Mouse (Mus musculus): ENCODE results near the gene Errfi1.

DNA sequence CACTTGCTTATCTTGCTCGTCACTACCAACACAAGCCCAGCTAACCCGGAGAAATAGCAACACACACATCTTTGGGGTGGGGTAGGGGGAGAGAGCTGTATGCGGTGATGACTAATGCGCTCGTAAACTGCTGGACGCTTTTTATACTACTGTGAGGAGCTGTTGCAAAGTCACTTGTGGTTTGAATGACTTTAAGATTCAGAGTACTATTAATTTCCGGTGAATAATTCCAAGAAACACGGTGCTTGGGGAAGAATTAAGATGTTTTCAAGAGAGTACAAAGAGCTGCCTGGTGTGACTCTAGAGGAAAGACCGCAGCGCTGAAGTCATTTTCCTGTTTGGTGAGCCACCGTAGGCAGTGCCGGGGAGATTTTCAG lies 45.3 kb upstream of the Errfi1 start:
- no peak; the same call in 1 of the 2 replicates for TF ChIP-seq TBP (IDR thresholded peaks at IDR 0.05; ENCODE audit: low read depth, low read length)
- TF ChIP-seq POLR2A (IDR thresholded peaks at IDR 0.05; ENCODE audit: control insufficient read depth in 1 of 2, insufficient read depth in 1 of 2, low read depth in 1 of 2, low read length in 2 of 2, poor library complexity in 1 of 2) = no peak
- TF ChIP-seq E2F4 (IDR thresholded peaks at IDR 0.05; ENCODE audit: borderline replicate concordance, low read depth, low read length) = no peak
- TF ChIP-seq CTCF (IDR thresholded peaks at IDR 0.05 in 2 of 3, conservative IDR thresholded peaks at IDR 0.05 in 1 of 3; ENCODE audit: control insufficient read depth in 1 of 3, insufficient read depth in 1 of 3, low read depth in 2 of 3, low read length in 3 of 3, poor library complexity in 1 of 3, severe bottlenecking in 1 of 3) = no peak
- TF ChIP-seq MAX (IDR thresholded peaks at IDR 0.05; ENCODE audit: low read length) = no peak
- TF ChIP-seq TCF12 (IDR thresholded peaks at IDR 0.05; ENCODE audit: low read depth, low read length) = no peak
- TF ChIP-seq CHD2 (IDR thresholded peaks at IDR 0.05; ENCODE audit: low read length) = no peak
- TF ChIP-seq MYC (IDR thresholded peaks at IDR 0.05; ENCODE audit: low read depth, low read length) = no peak
